Mouse (Mus musculus): ENCODE measurements around the gene Vil1.

GRCm38 (mm10) chr1:74395290-74395689 lies 13.9 kb upstream of the Vil1 start:
- TF ChIP-seq CTCF (IDR thresholded peaks at IDR 0.05; ENCODE audit: low read depth) (no peak), EP300 (IDR thresholded peaks at IDR 0.05; ENCODE audit: low read depth) (no peak)

Measured in liver, postnatal 0 days (tissue).